Mouse (Mus musculus): Measurements from ENCODE around the gene Col4a2.
"Not testable (repeated sequence)": the region's sequence is repeated elsewhere in the genome, so short reads cannot be mapped to it uniquely, and the experiment has no call there.

Col4a2 gene

GRCm38 (mm10) chr8:11477811-11478761 lies 165.5 kb downstream of the Col4a2 start, which contains the start of gene Rab20:
TSS of gene Rab20 (minus strand) at chr8:11478710.
- in situ Hi-C loops (cut with MboI, MseI): no loop called here

- in situ Hi-C loops (cut with MboI, MseI): no loop called here
These were observed 166.4 kb downstream of the Col4a2 start for GRCm38 (mm10) chr8:11478807-11479527.

- in situ Hi-C loops (cut with MboI, MseI): no loop called here
These were observed 167.0 kb downstream of the Col4a2 start for GRCm38 (mm10) chr8:11479591-11479990.

- in situ Hi-C loops (cut with MboI, MseI): loop anchor here (5.0 kb wide), 1 partner anchor 35 kb away; no protein-coding TSS in a partner anchor
These were observed 169.3 kb downstream of the Col4a2 start for GRCm38 (mm10) chr8:11481876-11482275.

GRCm38 (mm10) chr8:11482537-11482936 lies 169.9 kb downstream of the Col4a2 start:
- in situ Hi-C loops (cut with MboI, MseI): loop anchor here (5.0 kb wide), 1 partner anchor 35 kb away; no protein-coding TSS in a partner anchor

GRCm38 (mm10) chr8:11486142-11486541 lies 173.5 kb downstream of the Col4a2 start:
- in situ Hi-C loops (cut with MboI, MseI): no loop called here

- in situ Hi-C loops (cut with MboI, MseI): no loop called here
These were observed 174.6 kb downstream of the Col4a2 start for GRCm38 (mm10) chr8:11487229-11487628.

GRCm38 (mm10) chr8:11492340-11492739 lies 179.7 kb downstream of the Col4a2 start:
- in situ Hi-C loops (cut with MboI, MseI): not testable (repeated sequence)

- in situ Hi-C loops (cut with MboI, MseI): no loop called here
These were observed 184.7 kb downstream of the Col4a2 start, which contains the start of gene Naxd for GRCm38 (mm10) chr8:11497017-11497990. TSS of gene Naxd (plus strand) at chr8:11497506.

- in situ Hi-C loops (cut with MboI, MseI): no loop called here
These were observed 185.7 kb downstream of the Col4a2 start for GRCm38 (mm10) chr8:11498281-11498680.

Measured in T-helper 17 cell (primary cell).